Mouse (Mus musculus): ENCODE measurements around the gene Fam47c. TPM values are rescaled to one million over a fixed set of nuclear protein-coding genes. Genes with fewer than 3 reads are reported as not detected.

Gene Fam47c
- polyA plus RNA-seq (2012; rRNA removed; ENCODE audit: low replicate concordance), result not detected in 2 replicates

DNA sequence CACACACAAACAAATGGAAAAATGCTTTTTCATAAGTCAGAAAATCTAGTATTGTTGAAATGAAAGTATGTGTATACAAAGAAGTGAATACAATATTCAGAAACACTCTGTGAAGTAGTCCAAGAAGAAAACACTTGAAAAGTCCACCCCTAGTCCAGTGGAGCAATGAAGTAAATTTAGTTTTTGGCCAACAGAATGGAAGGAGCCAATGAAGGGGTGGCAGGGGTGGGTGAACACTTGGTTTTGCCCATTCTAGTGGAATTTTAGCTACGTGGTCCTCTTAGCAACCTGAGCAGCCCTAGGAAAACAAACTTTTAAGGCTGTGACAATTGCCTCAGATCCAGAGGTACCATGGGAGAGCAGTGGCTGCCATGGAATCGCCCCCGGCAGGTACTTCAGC, at the start of gene Fam47c:
TSS of gene Fam47c (plus strand) at position 301 of the 400 bp plus-strand sequence.

Other genes with a start within 250 kb of the Fam47c start
- gene Prrg1, start 153.9 kb upstream of the Fam47c start, polyA plus RNA-seq (2012; rRNA removed; ENCODE audit: low replicate concordance), result 2.9 and 5.2 TPM in 2 replicates